Mouse (Mus musculus) midbrain, postnatal 0 days (tissue): ENCODE results near the gene Nup85. TPM values are rescaled to one million over a fixed set of nuclear protein-coding genes. Genes with fewer than 3 reads are reported as not detected.

Experiments
- ATAC-seq: fragments of 200-750 bp; cut with Nextera tagmentation; 2 replicates; pipeline ENCODE4 v1.8.0; 2017; ENCODE audit warnings: moderate number of reproducible peaks, mild to moderate bottlenecking, moderate TSS enrichment, moderate library complexity; ENCODE audit not compliant: low FRiP score
- DNase-seq: peaks from one replicate; pipeline ENCODE4 v3.0.0-alpha.2; 2015; ENCODE audit warnings: low spot score
- H3K27ac ChIP-seq: fragments of 300-500 bp; sonication (generic); 2 replicates; pipeline ENCODE4 v1.5.1; 2014; ENCODE audit warnings: low read depth, mild to moderate bottlenecking, low read length, mixed read lengths
- H3K27me3 ChIP-seq: fragments of 300-500 bp; sonication (generic); 2 replicates; pipeline ENCODE4 v1.6.1; 2014; ENCODE audit warnings: low read length, control low read depth, mixed read lengths; ENCODE audit not compliant: insufficient read depth
- H3K36me3 ChIP-seq: fragments of 300-500 bp; sonication (generic); 2 replicates; pipeline ENCODE4 v1.6.1; 2014; ENCODE audit warnings: low read length, control low read depth, mixed read lengths; ENCODE audit not compliant: insufficient read depth
- H3K4me1 ChIP-seq: fragments of 300-500 bp; sonication (generic); 2 replicates; pipeline ENCODE4 v1.6.1; 2014; ENCODE audit warnings: mild to moderate bottlenecking, control low read depth, antibody characterized with exemption, low read length, mixed read lengths; ENCODE audit not compliant: insufficient read depth
- H3K4me2 ChIP-seq: fragments of 300-500 bp; sonication (generic); 2 replicates; pipeline ENCODE4 v1.6.1; 2014; ENCODE audit warnings: low read depth, mild to moderate bottlenecking, low read length, mixed read lengths; ENCODE audit not compliant: poor library complexity, severe bottlenecking
- H3K4me3 ChIP-seq: fragments of 300-500 bp; sonication (generic); 2 replicates; pipeline ENCODE4 v1.5.1; 2014; ENCODE audit warnings: low read depth, mild to moderate bottlenecking, low read length, moderate library complexity
- H3K9ac ChIP-seq: fragments of 300-500 bp; sonication (generic); replicated peaks from 2 replicates; pipeline ENCODE4 v1.6.1; 2014; ENCODE audit warnings: mild to moderate bottlenecking, low read length, moderate library complexity, mixed read lengths; ENCODE audit not compliant: poor library complexity, severe bottlenecking
- H3K9me3 ChIP-seq: fragments of 300-500 bp; sonication (generic); 2 replicates; pipeline ENCODE4 v1.6.1; 2016; ENCODE audit warnings: low read length, control low read depth
- CTCF ChIP-seq: IDR thresholded peaks from 2 replicates; pipeline ENCODE4 v1.5.1; 2016; ENCODE audit warnings: antibody characterized with exemption, mild to moderate bottlenecking
- WGBS: fragments of 180-500 bp; shearing (Covaris S2); extraction: QIAGEN DNeasy Blood & Tissue Kit; methylation state at CpG from one replicate; pipeline ENCODE4 v1.1.7; 2014; 5-methylcytosine and 5-hydroxymethylcytosine counted together
- polyA plus RNA-seq: library from polyadenylated mRNA; unstranded; fragments of >200 nt; fragmentation: Nextera tagmentation; extraction: Ambion mirVana; gene quantifications from 2 replicates; pipeline ENCODE4 v1.2.1, GENCODE M21; 2015
- total RNA-seq: library from RNA; depleted of rRNA; stranded (reverse); fragments of >200 nt; gene quantifications from 2 replicates; pipeline ENCODE4 v1.2.3, GENCODE M21; 2014

The Nup85 gene
- total and polyA plus RNA-seq, 2 experiments from 2014 or later, result 59.5 to 75.6 TPM

DNA sequence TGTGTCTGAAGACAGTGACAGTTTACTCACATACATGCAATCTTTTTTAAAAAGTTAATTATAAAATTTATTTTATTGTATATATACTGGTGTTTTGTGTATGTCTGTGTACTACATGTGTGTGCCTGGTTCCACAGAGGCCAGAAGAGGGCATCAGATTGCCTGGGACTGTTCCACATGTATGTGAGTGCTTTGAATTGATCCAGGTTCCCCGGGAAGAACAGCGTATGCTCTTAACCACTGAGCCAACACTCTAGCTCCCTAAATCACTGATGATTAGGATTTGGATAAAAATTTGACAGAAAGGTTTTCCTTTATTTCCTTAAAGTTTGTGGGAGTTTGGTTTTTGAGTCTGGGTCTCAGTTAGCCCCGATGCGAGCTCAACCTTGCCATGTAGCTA is 828 bp upstream of the Nup85 start:
- TF ChIP-seq CTCF, result peak; percentile 30
- DNase-seq, result no peak
- peak overlapping the region; percentile 72 for H3K4me3 ChIP-seq
- H3K36me3 ChIP-seq, result peaks cover 18% of the 10 kb centered on the region
- H3K4me2 ChIP-seq, result peak overlapping the region; percentile 79
- no peak overlapping the region for H3K27ac ChIP-seq
- peak overlapping the region; percentile 73 for H3K9ac ChIP-seq
- 49% methylated on average over 4 of the region's 4 CpGs for WGBS
- H3K27me3 ChIP-seq, result no peaks in the 10 kb centered on the region
- 0 out of 2 replicates have a peak, but pooled peaks cover 4% of the 10 kb centered on the region for H3K4me1 ChIP-seq
- ATAC-seq, result no peak
- H3K9me3 ChIP-seq, result no peaks in the 10 kb centered on the region

DNA sequence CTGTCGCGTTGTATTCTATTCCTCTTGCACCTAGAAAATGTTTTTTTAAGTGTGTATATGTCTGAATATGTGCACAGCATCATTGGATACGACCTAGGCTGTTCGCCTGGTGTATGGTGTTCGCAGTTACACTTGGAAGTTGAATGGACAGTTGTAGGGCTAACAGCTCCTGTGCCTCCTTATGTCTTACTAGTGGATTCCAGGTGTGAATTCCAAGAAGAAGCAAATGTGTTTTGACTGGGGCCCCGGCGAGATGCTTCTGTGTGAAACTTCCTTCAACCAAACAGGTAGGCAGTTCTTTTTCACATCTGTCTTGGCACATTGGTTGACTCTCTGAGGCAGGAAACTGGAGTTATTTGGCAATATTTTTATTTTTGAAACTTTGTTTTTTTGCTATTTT is 727 bp downstream of the Nup85 start:
- Histone ChIP-seq H3K27me3 (no peaks in the 10 kb centered on the region), H3K9me3 (no peaks in the 10 kb centered on the region), H3K4me2 (peak overlapping the region; percentile 79), H3K4me1 (0 out of 2 replicates have a peak, but pooled peaks cover 4% of the 10 kb centered on the region), H3K27ac (no peak overlapping the region), H3K9ac (peak overlapping the region; percentile 73), H3K4me3 (peak overlapping the region; percentile 72), H3K36me3 (peaks cover 34% of the 10 kb centered on the region)
- DNase-seq (no peak), ATAC-seq (no peak)
- TF ChIP-seq CTCF, result no peak
- 23% methylated on average over 7 of the region's 7 CpGs for WGBS

DNA sequence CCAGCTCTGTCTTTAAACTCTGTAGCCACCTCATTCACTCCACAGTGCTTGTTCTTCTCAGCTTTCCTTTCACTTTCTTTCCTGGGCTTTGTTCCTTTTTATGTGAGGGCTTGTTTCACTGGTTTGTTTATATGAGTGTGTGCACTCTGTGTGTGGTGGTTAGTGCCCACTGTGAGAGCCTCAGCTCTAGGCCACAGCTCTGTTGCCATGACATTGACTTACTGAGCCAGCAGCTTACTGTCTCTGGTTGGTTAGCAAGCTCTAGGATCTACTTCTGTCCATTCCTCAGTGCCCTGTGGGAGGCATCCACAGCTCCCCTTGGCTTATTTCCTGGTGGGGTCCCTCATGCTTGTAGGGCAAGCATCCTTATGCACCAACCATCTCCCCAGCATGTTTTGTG is 14.8 kb downstream of the Nup85 start:
- H3K27ac ChIP-seq, result no peak overlapping the region
- H3K4me2 ChIP-seq, result no peak overlapping the region
- no peak for TF ChIP-seq CTCF
- no peak overlapping the region for H3K9ac ChIP-seq
- no peaks in the 10 kb centered on the region for H3K27me3 ChIP-seq
- no peak overlapping the region for H3K4me3 ChIP-seq
- H3K4me1 ChIP-seq, result no peaks in the 10 kb centered on the region
- ATAC-seq (no peak), DNase-seq (no peak)
- peaks cover 43% of the 10 kb centered on the region for H3K36me3 ChIP-seq
- H3K9me3 ChIP-seq, result no peaks in the 10 kb centered on the region

DNA sequence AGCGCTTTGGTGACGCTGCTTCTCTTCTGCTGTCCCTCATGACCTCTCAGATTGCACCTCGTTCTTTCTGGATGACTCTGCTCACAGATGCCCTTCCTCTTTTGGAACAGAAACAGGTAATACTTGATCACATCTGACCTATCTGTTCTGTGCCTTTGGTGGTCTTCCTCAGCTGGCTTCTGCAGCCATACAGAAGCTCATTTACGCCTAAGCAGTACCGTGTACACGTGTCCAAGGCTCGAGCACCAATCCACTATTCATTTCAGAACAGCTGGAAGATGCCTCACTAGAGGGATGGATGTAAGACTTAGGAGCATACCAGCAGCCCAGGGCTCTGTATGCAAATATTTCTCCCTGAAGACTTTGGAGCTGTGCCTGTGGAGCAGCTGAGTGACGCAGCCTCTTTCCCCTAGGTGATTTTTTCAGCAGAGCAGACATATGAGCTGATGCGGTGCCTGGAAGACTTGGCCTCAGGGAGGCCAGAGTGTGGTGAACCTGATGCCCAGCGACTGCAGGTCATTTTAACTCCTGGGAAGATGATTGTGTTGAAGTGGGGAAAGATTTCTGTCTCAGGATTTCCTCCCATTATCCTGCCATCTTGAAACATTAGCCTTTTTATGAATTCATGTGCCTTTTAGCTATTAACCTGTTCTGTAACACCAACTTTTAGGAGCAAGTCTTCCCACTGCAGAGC is 18.8 kb downstream of the Nup85 start:
- H3K27me3 ChIP-seq, result no peaks in the 10 kb centered on the region
- no peak overlapping the region for H3K4me2 ChIP-seq
- 77% methylated on average over 10 of the region's 10 CpGs for WGBS
- no peak overlapping the region for H3K4me3 ChIP-seq
- H3K27ac ChIP-seq, result no peak overlapping the region
- H3K9ac ChIP-seq, result no peak overlapping the region
- DNase-seq, result no peak
- no peak for ATAC-seq
- TF ChIP-seq CTCF, result no peak
- H3K36me3 ChIP-seq, result peaks cover 82% of the 10 kb centered on the region
- no peaks in the 10 kb centered on the region for H3K4me1 ChIP-seq
- no peaks in the 10 kb centered on the region for H3K9me3 ChIP-seq

DNA sequence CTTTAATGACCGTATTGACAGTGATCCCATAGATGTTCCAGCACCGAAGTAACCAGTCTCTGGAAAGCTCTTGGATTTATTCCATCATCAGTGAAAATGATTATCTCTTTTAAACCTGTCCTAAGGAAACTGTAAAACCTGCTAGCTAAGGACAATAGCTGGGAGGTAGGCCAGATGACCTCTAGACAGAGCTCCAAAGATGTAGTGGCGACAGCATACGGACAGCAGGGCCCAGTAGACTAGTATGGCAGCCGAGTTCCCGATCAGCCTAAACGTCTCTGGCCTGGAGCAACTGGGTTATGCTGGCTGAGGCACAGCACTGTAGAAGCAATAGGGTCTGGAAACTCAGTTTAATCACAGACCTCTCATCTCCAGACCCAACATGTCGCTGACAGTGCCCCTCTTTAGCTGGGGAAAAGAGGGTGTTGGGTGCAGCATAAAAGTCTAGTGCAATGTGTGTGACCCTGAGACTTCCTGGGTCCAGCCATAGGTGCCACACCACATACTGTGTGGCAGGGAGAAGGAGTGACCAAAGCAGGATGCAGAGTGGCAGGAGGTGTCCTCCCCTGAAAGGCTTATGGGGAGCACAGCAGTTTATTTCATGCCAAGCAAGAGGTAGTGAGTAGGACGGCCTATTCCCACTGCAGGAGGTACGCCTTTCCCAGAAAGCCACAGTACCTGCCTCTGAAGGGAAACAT is 20.3 kb downstream of the Nup85 start:
- H3K4me3 ChIP-seq, result no peak overlapping the region
- no peak for TF ChIP-seq CTCF
- H3K4me1 ChIP-seq, result no peaks in the 10 kb centered on the region
- H3K36me3 ChIP-seq, result peaks cover 83% of the 10 kb centered on the region
- 89% methylated on average over 10 of the region's 10 CpGs for WGBS
- no peak overlapping the region for H3K9ac ChIP-seq
- no peak overlapping the region for H3K4me2 ChIP-seq
- DNase-seq (no peak), ATAC-seq (no peak)
- H3K27ac ChIP-seq, result no peak overlapping the region
- H3K9me3 ChIP-seq, result no peaks in the 10 kb centered on the region
- no peaks in the 10 kb centered on the region for H3K27me3 ChIP-seq

DNA sequence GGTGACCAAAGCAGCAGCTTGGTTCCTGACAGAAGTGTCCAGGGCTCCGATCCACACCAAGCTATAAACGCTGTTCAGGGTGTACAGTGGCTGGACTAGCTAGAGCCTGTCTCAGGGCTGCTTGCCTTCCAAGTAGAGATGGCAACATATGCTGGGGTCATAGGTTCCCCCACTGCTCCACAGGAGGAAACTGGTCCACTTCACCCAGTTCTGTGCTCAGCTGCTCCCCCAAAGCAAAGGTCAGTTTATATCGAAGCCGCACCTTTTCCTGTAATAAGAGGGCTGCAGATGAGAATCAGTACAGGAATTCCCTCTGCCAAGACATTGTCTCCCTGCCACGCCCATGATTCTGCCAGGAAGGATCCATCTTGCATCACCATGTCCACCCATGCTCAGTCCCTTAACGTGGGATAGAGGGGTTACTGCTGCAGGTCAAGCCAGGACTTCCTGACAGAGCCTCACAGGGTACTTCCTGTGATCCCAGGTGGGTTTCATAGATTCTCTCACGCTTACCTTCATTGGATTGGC is 21.4 kb downstream of the Nup85 start:
- no peak overlapping the region for H3K4me3 ChIP-seq
- no peaks in the 10 kb centered on the region for H3K4me1 ChIP-seq
- H3K9ac ChIP-seq, result no peak overlapping the region
- no peak overlapping the region for H3K27ac ChIP-seq
- H3K9me3 ChIP-seq, result no peaks in the 10 kb centered on the region
- no peaks in the 10 kb centered on the region for H3K27me3 ChIP-seq
- H3K36me3 ChIP-seq, result peaks cover 91% of the 10 kb centered on the region
- no peak for TF ChIP-seq CTCF
- WGBS, result 93% methylated on average over 7 of the region's 7 CpGs
- H3K4me2 ChIP-seq, result no peak overlapping the region
- ATAC-seq (no peak), DNase-seq (no peak)
